Mouse (Mus musculus): ENCODE measurements around the gene Nxpe2.

The Nxpe2 gene

GRCm38 (mm10) chr9:48298983-48299382, 54.3 kb downstream of the Nxpe2 start:
- no peak for DNase-seq (ENCODE audit: low spot score)

- DNase-seq (ENCODE audit: low spot score), result no peak
These were observed 58.5 kb downstream of the Nxpe2 start for GRCm38 (mm10) chr9:48294754-48295153.

- no peak for DNase-seq (ENCODE audit: low spot score)
These were observed 63.0 kb downstream of the Nxpe2 start for GRCm38 (mm10) chr9:48290281-48290680.

GRCm38 (mm10) chr9:48284221-48284620, 69.0 kb downstream of the Nxpe2 start:
- DNase-seq (ENCODE audit: low spot score), result no peak

- DNase-seq (ENCODE audit: low spot score), result no peak
These were observed 76.4 kb downstream of the Nxpe2 start for GRCm38 (mm10) chr9:48276831-48277230.

Data from layer of hippocampus, adult 11-12 months (tissue).